Mouse (Mus musculus): ENCODE results near the gene Prune1. TPM values are rescaled to one million over a fixed set of nuclear protein-coding genes. Genes with fewer than 3 reads are reported as not detected.

Gene Prune1
- polyA plus RNA-seq, 1 experiment from 2014 or later: 25.2 TPM

GRCm38 (mm10) chr3:95203880-95204279, 78.0 kb downstream of the Prune1 start:
- H3K4me3 ChIP-seq (replicated peaks): no peak overlapping the region
- H3K27me3 ChIP-seq: no peaks in the 10 kb centered on the region
- no peaks in the 10 kb centered on the region for H3K9me3 ChIP-seq
- no peaks in the 10 kb centered on the region for H3K4me1 ChIP-seq (replicated peaks)
- ATAC-seq (ENCODE audit: insufficient number of reproducible peaks, insufficient read depth, low FRiP score, low TSS enrichment, low read depth): no peak
- peaks cover 94% of the 10 kb centered on the region for H3K36me3 ChIP-seq
- H3K27ac ChIP-seq: no peak overlapping the region
- no peak overlapping the region for H3K9ac ChIP-seq (replicated peaks)
- H3K4me2 ChIP-seq: no peak overlapping the region
- 90% methylated on average over 6 of the region's 6 CpGs for WGBS

Other genes starting within 250 kb of the Prune1 start
- gene Psmd4, start 239.5 kb downstream of the Prune1 start, polyA plus RNA-seq (2016; fragmentation: Nextera tagmentation; extraction: Ambion mirVana): 306 and 310 TPM in 2 replicates
- gene Pip5k1a, start 175.1 kb downstream of the Prune1 start, polyA plus RNA-seq (2016; fragmentation: Nextera tagmentation; extraction: Ambion mirVana): 24.2 and 30.5 TPM in 2 replicates
- 241 and 245 TPM in 2 replicates for gene Vps72, start 171.1 kb downstream of the Prune1 start, polyA plus RNA-seq (2016; fragmentation: Nextera tagmentation; extraction: Ambion mirVana)
- 1.0 and 1.4 TPM in 2 replicates for gene Tmod4, start 157.6 kb downstream of the Prune1 start, polyA plus RNA-seq (2016; fragmentation: Nextera tagmentation; extraction: Ambion mirVana)
- 80.7 and 83.6 TPM in 2 replicates for gene Scnm1, start 148.1 kb downstream of the Prune1 start, polyA plus RNA-seq (2016; fragmentation: Nextera tagmentation; extraction: Ambion mirVana)
- gene Lysmd1, start 148.0 kb downstream of the Prune1 start, polyA plus RNA-seq (2016; fragmentation: Nextera tagmentation; extraction: Ambion mirVana): 16.6 and 18.0 TPM in 2 replicates
- gene Tnfaip8l2, start 139.7 kb downstream of the Prune1 start, polyA plus RNA-seq (2016; fragmentation: Nextera tagmentation; extraction: Ambion mirVana): 1.7 and 2.2 TPM in 2 replicates
- gene Sema6c, start 121.6 kb downstream of the Prune1 start, polyA plus RNA-seq (2016; fragmentation: Nextera tagmentation; extraction: Ambion mirVana): 23.7 and 26.4 TPM in 2 replicates
- gene Gabpb2, start 64.2 kb downstream of the Prune1 start, polyA plus RNA-seq (2016; fragmentation: Nextera tagmentation; extraction: Ambion mirVana): 15.0 and 15.9 TPM in 2 replicates
- 75.3 and 76.0 TPM in 2 replicates for gene Cdc42se1, start 53.3 kb downstream of the Prune1 start, polyA plus RNA-seq (2016; fragmentation: Nextera tagmentation; extraction: Ambion mirVana)
- gene Mllt11, start 49.9 kb downstream of the Prune1 start, polyA plus RNA-seq (2016; fragmentation: Nextera tagmentation; extraction: Ambion mirVana): 14.8 and 16.2 TPM in 2 replicates
- gene Gm128, start 40.5 kb downstream of the Prune1 start, polyA plus RNA-seq (2016; fragmentation: Nextera tagmentation; extraction: Ambion mirVana): 0.54 and 0.59 TPM in 2 replicates
- 0.75 and 1.7 TPM in 2 replicates for gene Bnipl, start 30.9 kb downstream of the Prune1 start, polyA plus RNA-seq (2016; fragmentation: Nextera tagmentation; extraction: Ambion mirVana)
- 36.4 and 38.7 TPM in 2 replicates for gene Mindy1, start 731 bp downstream of the Prune1 start, polyA plus RNA-seq (2016; fragmentation: Nextera tagmentation; extraction: Ambion mirVana)
- gene Anxa9, start 25.1 kb upstream of the Prune1 start, polyA plus RNA-seq (2016; fragmentation: Nextera tagmentation; extraction: Ambion mirVana): 1.8 and 1.9 TPM in 2 replicates
- gene Cers2, start 32.7 kb upstream of the Prune1 start, polyA plus RNA-seq (2016; fragmentation: Nextera tagmentation; extraction: Ambion mirVana): 158 and 170 TPM in 2 replicates
- 63.7 and 67.2 TPM in 2 replicates for gene Setdb1, start 75.1 kb upstream of the Prune1 start, polyA plus RNA-seq (2016; fragmentation: Nextera tagmentation; extraction: Ambion mirVana)
- gene 4930558C23Rik, start 120.8 kb upstream of the Prune1 start, polyA plus RNA-seq (2016; fragmentation: Nextera tagmentation; extraction: Ambion mirVana): not detected in 2 replicates
- 49.4 and 56.6 TPM in 2 replicates for gene Arnt, start 152.3 kb upstream of the Prune1 start, polyA plus RNA-seq (2016; fragmentation: Nextera tagmentation; extraction: Ambion mirVana)
- 7.9 and 10.1 TPM in 2 replicates for gene Ctsk, start 217.2 kb upstream of the Prune1 start, polyA plus RNA-seq (2016; fragmentation: Nextera tagmentation; extraction: Ambion mirVana)
- 6.1 and 6.9 TPM in 2 replicates for gene Ctss, start 244.7 kb upstream of the Prune1 start, polyA plus RNA-seq (2016; fragmentation: Nextera tagmentation; extraction: Ambion mirVana)